Mouse (Mus musculus) hindbrain, postnatal 0 days (tissue): ENCODE data around the gene Tenm3. TPM values are rescaled to one million over a fixed set of nuclear protein-coding genes. Genes with fewer than 3 reads are reported as not detected.

Source experiments
- ATAC-seq: fragments of 200-750 bp; cut with Nextera tagmentation; 2 replicates; pipeline ENCODE4 v1.8.0; 2017; ENCODE audit warnings: mild to moderate bottlenecking, moderate TSS enrichment, moderate library complexity
- DNase-seq: peaks from one replicate; pipeline ENCODE4 v3.0.0-alpha.2; 2015; ENCODE audit warnings: low spot score
- H3K27ac ChIP-seq: fragments of 300-500 bp; sonication (generic); 2 replicates; pipeline ENCODE4 v1.5.1; 2014; ENCODE audit warnings: mild to moderate bottlenecking
- H3K27me3 ChIP-seq: fragments of 300-500 bp; sonication (generic); 2 replicates; pipeline ENCODE4 v1.6.1; 2014; ENCODE audit warnings: low read length, mixed read lengths; ENCODE audit not compliant: insufficient read depth
- H3K36me3 ChIP-seq: fragments of 300-500 bp; sonication (generic); 2 replicates; pipeline ENCODE4 v1.6.1; 2014; ENCODE audit warnings: low read length, mixed read lengths; ENCODE audit not compliant: insufficient read depth
- H3K4me1 ChIP-seq: fragments of 300-500 bp; sonication (generic); 2 replicates; pipeline ENCODE4 v1.6.1; 2014; ENCODE audit warnings: antibody characterized with exemption, low read length, mixed read lengths; ENCODE audit not compliant: insufficient read depth
- H3K4me2 ChIP-seq: fragments of 300-500 bp; sonication (generic); 2 replicates; pipeline ENCODE4 v1.6.1; 2014; ENCODE audit warnings: low read depth, mild to moderate bottlenecking, low read length, moderate library complexity, mixed read lengths
- H3K4me3 ChIP-seq: fragments of 300-500 bp; sonication (generic); 2 replicates; pipeline ENCODE4 v1.5.1; 2014; ENCODE audit warnings: low read length
- H3K9ac ChIP-seq: fragments of 300-500 bp; sonication (generic); replicated peaks from 2 replicates; pipeline ENCODE4 v1.6.1; 2014; ENCODE audit warnings: mild to moderate bottlenecking, low read length, moderate library complexity, mixed read lengths
- H3K9me3 ChIP-seq: fragments of 300-500 bp; sonication (generic); 2 replicates; pipeline ENCODE4 v1.6.1; 2016; ENCODE audit warnings: low read length, mixed read lengths
- CTCF ChIP-seq: IDR thresholded peaks from 2 replicates; pipeline ENCODE4 v1.5.1; 2016; ENCODE audit warnings: antibody characterized with exemption, control low read depth, low read depth
- WGBS: fragments of 180-500 bp; shearing (Covaris S2); extraction: QIAGEN DNeasy Blood & Tissue Kit; methylation state at CpG from one replicate; pipeline ENCODE4 v1.1.7; 2014; 5-methylcytosine and 5-hydroxymethylcytosine counted together
- polyA plus RNA-seq: library from polyadenylated mRNA; unstranded; fragments of >200 nt; fragmentation: Nextera tagmentation; extraction: Ambion mirVana; gene quantifications from 2 replicates; pipeline ENCODE4 v1.2.1, GENCODE M21; 2015
- total RNA-seq: library from RNA; depleted of rRNA; stranded (reverse); fragments of >200 nt; gene quantifications from 2 replicates; pipeline ENCODE4 v1.2.3, GENCODE M21; 2014; rRNA removed

Gene Tenm3
- total RNA-seq, result 151 and 169 TPM in 2 replicates
- 20.4 and 21.3 TPM in 2 replicates for polyA plus RNA-seq

GRCm38 (mm10) chr8:48843931-48844285 is at the start of gene Tenm3:
Gene Tenm3 (minus strand): TSS chr8:48843951.
- Histone ChIP-seq H3K9me3 (no peaks in the 10 kb centered on the region), H3K9ac (peak within 1 kb of the TSS; percentile 47), H3K27me3 (0 out of 2 replicates have a peak, but pooled peaks cover 7% of the 10 kb centered on the region), H3K4me2 (peak within 1 kb of the TSS; percentile 97), H3K27ac (peak within 1 kb of the TSS; percentile 28), H3K36me3 (no peaks in the 10 kb centered on the region), H3K4me3 (peak within 1 kb of the TSS; percentile 70), H3K4me1 (peaks cover 3% of the 10 kb centered on the region; the same call in 1 of the 2 replicates)
- no peak for TF ChIP-seq CTCF
- under 1% methylated on average over 19 of the region's 19 CpGs for WGBS
- peak; percentile 76 for ATAC-seq
- DNase-seq, result no peak

GRCm38 (mm10) chr8:48890216-48890765 is 46.5 kb upstream of the Tenm3 start:
- no peaks in the 10 kb centered on the region for H3K9me3 ChIP-seq
- no peaks in the 10 kb centered on the region for H3K27me3 ChIP-seq
- H3K4me1 ChIP-seq, result no peaks in the 10 kb centered on the region
- H3K36me3 ChIP-seq, result no peaks in the 10 kb centered on the region
- no peak for ATAC-seq
- H3K4me2 ChIP-seq, result no peak overlapping the region
- no peak overlapping the region for H3K4me3 ChIP-seq
- H3K9ac ChIP-seq, result no peak overlapping the region
- TF ChIP-seq CTCF, result no peak
- no peak for DNase-seq
- 44% methylated on average over 7 of the region's 7 CpGs for WGBS
- no peak overlapping the region for H3K27ac ChIP-seq

DNA sequence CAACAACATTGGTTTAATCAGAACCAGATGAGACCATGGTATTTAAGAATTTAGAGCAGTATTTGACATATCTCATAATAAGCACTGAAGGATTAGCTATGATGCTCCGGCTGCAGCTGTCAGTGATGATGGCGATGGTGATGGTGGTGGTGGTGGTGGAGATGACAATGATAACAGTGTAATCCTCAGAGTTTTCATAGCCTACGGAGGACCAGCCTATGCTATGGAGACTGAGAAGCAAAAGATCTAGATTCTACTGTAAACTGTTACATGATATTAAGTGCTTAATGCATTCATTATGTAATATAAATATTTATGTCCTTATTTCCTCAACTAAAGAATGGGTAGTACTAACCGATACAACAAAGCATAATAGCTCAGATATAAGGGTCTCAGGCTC is 40.5 kb upstream of the Tenm3 start:
- WGBS, result 94% methylated on average over 4 of the region's 4 CpGs
- no peak overlapping the region for H3K9ac ChIP-seq
- H3K27me3 ChIP-seq, result no peaks in the 10 kb centered on the region
- no peak overlapping the region for H3K4me3 ChIP-seq
- no peak overlapping the region for H3K4me2 ChIP-seq
- H3K27ac ChIP-seq, result no peak overlapping the region
- no peak for TF ChIP-seq CTCF
- no peaks in the 10 kb centered on the region for H3K9me3 ChIP-seq
- DNase-seq (no peak), ATAC-seq (no peak)
- no peaks in the 10 kb centered on the region for H3K4me1 ChIP-seq
- H3K36me3 ChIP-seq, result no peaks in the 10 kb centered on the region

- Histone ChIP-seq H3K9ac (no peak overlapping the region), H3K4me3 (no peak overlapping the region), H3K4me2 (no peak overlapping the region), H3K27ac (no peak overlapping the region), H3K27me3 (no peaks in the 10 kb centered on the region), H3K4me1 (no peaks in the 10 kb centered on the region), H3K9me3 (no peaks in the 10 kb centered on the region), H3K36me3 (no peaks in the 10 kb centered on the region)
- TF ChIP-seq CTCF, result no peak
- DNase-seq (no peak), ATAC-seq (no peak)
- 80% methylated on average over 5 of the region's 5 CpGs for WGBS
These were observed 36.8 kb upstream of the Tenm3 start for GRCm38 (mm10) chr8:48880585-48880984.

DNA sequence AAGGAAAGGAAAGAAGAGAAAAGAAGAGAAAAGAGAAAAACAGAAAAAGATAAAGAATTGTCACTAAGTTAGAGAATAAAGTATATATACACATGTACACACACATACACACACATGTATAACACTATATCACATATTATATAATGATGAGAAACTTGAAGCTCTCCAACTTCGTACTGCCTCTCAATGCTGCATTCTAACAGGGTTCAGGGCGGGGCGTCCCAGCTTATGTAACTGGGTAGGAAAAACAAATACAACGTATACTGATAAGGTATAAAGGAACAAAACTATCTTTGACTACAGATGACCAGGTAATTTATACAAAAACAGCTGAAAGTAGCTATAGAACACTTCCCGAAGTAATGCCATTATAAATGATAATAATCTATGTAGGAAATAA is 22.2 kb upstream of the Tenm3 start:
- no peaks in the 10 kb centered on the region for H3K4me1 ChIP-seq
- no peaks in the 10 kb centered on the region for H3K9me3 ChIP-seq
- ATAC-seq (no peak), DNase-seq (no peak)
- no peak overlapping the region for H3K9ac ChIP-seq
- H3K36me3 ChIP-seq, result no peaks in the 10 kb centered on the region
- no peak overlapping the region for H3K4me2 ChIP-seq
- H3K27ac ChIP-seq, result no peak overlapping the region
- no peak for TF ChIP-seq CTCF
- H3K4me3 ChIP-seq, result no peak overlapping the region
- no peaks in the 10 kb centered on the region for H3K27me3 ChIP-seq
- WGBS, result 93% methylated on average over 5 of the region's 5 CpGs

DNA sequence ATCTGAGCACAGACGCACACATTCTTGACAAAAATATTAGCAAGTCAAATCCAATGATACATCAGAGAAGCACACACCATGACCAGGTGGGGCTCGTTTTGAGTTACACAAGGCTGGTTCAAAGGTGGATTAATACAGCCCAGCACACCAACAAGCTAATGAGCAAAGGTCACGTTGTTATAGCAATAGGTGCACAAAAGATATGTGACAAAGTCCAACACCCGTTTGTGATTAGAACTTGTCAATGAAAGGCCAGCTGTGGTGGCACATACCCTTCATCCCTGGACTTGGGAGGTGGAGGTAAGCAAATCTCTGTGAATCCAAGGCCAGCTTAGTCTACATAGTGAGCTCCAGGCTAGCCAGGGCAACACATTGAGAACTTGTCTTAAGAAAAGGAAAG is 21.7 kb upstream of the Tenm3 start:
- no peak overlapping the region for H3K4me3 ChIP-seq
- no peak overlapping the region for H3K4me2 ChIP-seq
- H3K27ac ChIP-seq, result no peak overlapping the region
- H3K36me3 ChIP-seq, result no peaks in the 10 kb centered on the region
- H3K9me3 ChIP-seq, result no peaks in the 10 kb centered on the region
- DNase-seq (no peak), ATAC-seq (no peak)
- no peaks in the 10 kb centered on the region for H3K27me3 ChIP-seq
- TF ChIP-seq CTCF, result no peak
- no peak overlapping the region for H3K9ac ChIP-seq
- H3K4me1 ChIP-seq, result no peaks in the 10 kb centered on the region
- WGBS, result 80% methylated on average over 4 of the region's 4 CpGs

GRCm38 (mm10) chr8:48850223-48851010 is 6.7 kb upstream of the Tenm3 start:
- Histone ChIP-seq H3K27me3 (no peaks in the 10 kb centered on the region), H3K4me1 (no peaks in the 10 kb centered on the region), H3K4me3 (no peak overlapping the region), H3K9ac (no peak overlapping the region), H3K36me3 (no peaks in the 10 kb centered on the region), H3K9me3 (no peaks in the 10 kb centered on the region), H3K4me2 (0 out of 2 replicates have a peak overlapping the region, but pooled peaks have one; percentile 7), H3K27ac (no peak overlapping the region)
- no peak for TF ChIP-seq CTCF
- DNase-seq (no peak), ATAC-seq (no peak)
- WGBS, result 21% methylated on average over 8 of the region's 8 CpGs
